Mouse (Mus musculus): Measurements from ENCODE around the gene Ddx23. TPM values are rescaled to one million over a fixed set of nuclear protein-coding genes. Genes with fewer than 3 reads are reported as not detected.
A peak's percentile ranks its signal among the peaks of the same experiment; 100 is the strongest.

Gene Ddx23
- total RNA-seq, 4 experiments from 2014 or later: 77.3 to 95.7 (median 87.1) TPM

DNA sequence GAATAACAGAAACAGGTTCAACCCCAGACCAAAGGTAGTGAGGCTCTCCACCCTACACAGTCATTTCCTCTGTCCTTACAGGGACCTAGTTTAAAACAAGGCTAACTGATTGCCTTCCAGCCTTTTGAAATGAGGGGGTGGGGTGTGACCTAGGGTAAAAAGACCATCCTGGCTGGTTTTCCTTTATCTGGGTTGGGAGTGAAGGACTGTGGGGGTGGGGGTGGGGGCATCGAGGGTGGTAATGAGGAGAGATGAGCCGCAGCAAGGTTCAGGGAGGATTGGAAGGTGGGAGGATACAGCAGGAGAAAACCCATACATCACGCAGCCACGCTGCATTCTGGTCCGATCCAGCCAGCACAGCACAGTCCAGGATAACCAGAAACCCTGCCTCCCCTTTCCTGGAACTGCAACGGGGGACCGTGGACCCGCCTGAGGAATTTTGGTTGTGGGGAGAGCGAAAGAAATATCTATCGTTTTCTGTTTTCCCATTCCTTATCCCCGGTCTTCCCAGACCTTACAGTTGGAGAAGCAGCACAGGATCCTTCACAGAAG lies 12.4 kb upstream of the Ddx23 start:
- DNase-seq (ENCODE audit: low spot score in 2 of 2): no peak

DNA sequence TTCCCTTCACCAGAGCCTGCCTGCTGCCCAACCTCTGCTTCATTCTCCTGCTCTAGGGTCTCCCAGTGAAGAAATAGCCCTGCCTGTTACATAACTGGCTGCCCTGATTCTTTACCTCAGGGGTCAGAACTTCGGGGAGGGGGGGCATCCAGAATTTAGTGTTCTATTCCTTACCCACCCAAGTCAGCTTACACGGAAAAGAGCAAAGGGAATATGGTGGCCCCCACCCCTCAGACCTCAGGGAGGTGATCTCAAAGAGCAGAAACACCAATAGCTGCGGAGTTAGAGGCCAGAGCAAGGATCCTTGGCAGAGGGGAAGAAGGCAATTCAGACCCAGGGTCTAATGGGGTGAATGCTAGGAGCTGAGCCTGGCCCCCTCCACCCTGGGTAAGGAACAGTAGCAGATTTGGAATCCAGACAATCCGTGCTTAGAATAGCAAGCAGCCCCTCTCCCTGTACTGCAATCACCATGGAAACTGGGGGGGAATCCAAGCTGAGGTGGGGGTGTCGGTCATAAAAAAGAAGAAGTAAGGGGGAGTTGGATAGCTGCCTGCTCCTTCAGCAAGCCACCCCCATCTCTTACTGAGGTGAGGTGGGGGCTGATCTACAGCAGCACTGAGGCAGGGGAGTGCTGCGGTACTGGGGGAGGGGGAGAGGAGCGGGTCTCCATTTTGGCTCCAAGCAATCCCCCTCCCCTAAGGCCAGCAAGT lies 11.7 kb upstream of the Ddx23 start:
- no peak for DNase-seq (ENCODE audit: low spot score in 2 of 2)

DNA sequence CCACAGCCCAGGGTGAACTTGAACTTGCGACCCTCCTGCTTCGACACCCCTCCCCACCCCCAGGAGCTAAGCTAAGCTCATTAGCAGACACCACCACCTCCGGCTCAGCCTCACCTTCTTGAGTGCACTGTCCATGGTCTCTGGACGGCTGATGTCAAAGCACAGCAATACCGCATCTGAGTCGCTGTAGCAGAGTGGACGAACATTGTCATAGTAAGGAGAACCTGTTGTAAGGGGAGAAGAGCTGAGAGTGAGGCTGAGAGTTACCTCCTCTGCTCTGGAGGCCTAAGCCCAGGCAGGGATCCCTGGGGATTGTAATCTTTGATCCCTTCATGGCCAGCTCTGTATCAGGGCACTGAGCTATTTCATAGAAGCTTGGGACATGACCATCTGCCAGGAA lies 11.0 kb upstream of the Ddx23 start:
- no peak for DNase-seq (ENCODE audit: low spot score in 2 of 2)

DNA sequence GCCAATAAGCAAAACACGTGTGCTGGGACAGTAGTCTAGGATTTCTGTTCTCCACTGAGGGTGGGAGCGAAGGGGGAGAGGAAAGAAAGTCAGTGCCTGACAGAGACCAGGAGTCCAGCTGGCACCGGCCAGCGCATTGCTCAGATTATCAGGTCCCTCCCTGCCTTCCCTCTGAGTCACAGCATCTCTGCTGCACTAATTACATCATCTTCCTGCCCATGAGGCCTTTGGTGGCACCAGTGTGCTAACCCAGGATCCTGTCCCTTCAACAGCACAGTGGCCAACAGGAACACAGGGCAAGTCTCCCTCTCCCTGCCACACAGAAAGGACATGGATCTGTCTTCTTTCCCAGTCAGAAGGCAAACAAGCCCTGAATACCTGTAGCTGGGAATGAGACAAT lies 9.9 kb upstream of the Ddx23 start:
- no peak for DNase-seq (ENCODE audit: low spot score in 2 of 2)

DNA sequence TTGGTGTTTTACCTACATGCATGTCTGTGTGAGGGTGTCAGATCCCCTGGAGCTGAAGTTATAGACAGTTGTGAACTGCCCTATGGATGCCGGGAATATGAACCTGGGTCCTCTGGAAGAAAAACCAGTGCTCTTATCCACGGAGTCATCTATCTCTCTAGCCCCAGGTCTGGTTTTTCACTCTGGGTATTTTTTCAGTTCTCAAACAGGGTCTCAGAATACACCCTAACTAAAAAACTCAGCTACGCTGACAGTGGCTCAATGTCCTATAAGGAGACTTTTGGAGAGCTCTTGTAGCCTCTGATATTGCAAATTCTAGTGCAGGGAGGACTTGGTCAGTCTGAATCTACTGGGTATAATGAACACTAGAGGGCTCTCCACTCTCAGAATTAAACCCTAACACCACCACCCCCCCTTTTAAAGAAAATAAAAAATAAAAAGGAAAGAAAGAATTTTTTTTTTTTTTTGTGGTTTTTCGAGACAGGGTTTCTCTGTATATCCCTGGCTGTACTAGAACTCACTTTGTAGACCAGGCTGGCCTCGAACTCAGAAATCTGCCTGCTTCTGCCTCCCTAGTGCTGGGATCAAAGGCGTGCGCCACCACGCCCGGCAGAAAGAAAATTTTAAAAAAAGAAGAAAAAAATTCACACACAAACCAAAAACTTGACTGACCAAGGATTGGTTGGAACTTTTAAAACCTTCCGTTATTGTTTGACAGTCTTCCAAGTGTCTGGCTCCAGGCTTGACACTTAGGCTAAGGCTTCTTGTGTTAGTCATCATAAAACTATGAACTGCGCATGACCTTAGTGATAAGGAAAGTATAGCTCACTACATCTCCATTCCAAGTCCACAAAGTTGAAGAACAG lies 1.6 kb upstream of the Ddx23 start:
- no peak for DNase-seq (ENCODE audit: low spot score in 2 of 2)

DNA sequence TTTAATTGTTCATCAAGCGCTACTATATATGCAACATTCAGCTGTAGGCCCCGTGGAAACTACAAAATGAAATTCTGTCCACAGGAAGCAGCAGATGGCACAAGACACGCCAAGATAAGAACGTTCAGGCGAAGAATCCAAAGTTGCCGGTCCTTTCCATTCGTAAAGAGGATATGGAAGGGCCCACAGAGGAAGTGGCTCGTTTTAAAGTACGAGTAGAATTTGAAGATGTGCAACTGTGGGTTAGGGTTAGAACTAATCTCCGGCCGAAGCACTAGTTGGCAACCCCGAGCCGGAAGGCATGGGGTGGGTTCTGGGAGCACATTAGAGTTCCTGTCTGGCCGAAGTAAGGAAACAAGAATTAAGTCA lies 512 bp downstream of the Ddx23 start:
- DNase-seq (ENCODE audit: low spot score in 2 of 2): no peak

DNA sequence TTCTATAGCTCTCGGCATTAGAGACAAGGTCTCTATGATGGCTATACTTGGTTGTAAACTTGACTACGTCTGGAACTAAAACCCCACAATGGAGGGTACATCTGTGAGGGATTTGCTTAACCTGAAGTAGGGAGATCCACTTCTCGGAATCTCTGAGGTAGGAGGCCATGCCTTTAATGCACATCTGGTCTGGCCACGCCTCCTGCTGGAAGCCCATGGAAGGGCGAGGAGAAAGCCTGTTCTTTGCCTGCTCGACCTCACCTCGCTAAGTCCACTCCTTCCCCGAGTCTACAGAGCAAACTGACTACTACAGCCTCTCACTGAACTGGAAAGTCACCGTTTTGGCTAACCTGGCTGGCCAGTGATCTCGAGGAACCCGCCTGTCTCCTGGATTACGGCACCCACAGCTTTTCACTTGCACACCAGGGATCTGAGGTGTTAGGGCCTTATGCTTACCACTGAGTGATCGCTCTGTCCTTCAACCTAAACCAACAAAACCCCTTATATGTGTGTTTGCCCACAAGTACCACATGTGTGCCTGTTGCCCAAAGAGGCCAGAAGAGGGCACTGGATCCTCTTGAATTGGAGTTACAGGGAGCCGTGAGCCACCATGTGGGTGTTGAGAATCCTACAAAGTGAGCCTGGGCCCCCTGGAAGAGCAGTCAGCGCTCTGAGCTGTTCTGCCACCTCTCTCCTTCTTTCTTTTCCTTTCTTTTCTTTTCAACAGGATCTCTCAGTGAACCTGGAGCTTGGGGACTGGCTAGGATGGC lies 5.5 kb downstream of the Ddx23 start:
- DNase-seq (ENCODE audit: low spot score in 2 of 2): no peak

DNA sequence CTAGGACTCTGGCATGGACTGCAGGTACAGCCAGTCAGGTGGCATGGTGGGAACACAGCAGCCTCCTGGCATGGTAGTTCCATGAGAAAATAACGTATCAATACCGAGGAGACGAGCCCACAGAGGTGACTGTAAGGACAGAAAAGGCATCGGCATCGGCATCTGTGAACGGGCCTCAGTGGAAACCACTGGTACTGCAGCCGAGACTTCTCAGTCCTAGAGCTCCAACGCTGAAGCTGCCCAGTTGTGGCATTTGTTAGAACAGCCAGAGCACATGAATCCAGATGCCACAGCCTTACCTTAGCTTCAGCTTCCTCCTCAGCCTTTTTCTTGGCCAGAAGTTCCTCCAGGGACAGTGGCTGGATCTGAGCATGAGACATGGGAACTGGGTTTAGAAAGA lies 10.5 kb downstream of the Ddx23 start:
- DNase-seq (ENCODE audit: low spot score in 2 of 2): no peak

DNA sequence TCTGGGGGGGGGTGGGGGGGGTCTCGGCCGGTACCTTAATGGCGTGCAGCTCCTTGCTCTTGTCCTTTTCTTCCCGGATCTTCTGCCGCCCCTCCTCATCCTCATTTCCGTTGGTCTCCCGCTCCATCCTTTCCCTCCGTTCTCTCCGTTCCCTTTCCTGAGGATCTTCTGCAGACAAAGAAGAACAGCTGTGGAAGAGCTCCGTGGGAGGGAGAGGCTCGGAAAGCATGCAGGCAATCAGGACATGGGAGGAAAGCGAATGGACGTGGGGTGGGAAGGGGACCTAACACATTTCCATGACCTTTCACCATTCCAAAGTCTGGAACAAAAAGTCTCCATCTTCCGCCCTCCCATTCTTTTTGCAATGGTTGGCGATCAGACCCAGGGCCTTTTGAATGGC lies 11.3 kb downstream of the Ddx23 start:
- DNase-seq (ENCODE audit: low spot score in 2 of 2): no peak

DNA sequence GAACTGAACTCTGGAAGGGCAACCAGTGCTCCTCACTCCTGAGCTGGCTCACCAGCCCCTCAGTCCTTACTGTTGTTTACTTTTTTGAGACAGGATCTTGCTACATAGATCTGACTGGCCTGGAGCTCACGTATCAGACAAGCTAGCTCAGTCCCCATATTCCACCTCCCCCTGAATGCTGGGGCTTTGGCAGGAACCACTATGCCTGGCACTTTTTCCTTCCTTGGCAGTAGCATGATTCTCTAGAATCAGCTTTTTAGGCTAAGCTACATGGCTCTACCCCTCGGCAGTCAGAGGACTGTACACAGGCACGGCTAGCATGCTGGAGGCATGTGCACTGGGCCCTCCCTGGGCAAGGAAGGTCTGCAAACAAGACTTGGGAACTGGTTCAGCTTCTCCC lies 14.6 kb downstream of the Ddx23 start:
- peak in 1 of 2 experiments; percentile 30 for DNase-seq (ENCODE audit: low spot score in 2 of 2)

DNA sequence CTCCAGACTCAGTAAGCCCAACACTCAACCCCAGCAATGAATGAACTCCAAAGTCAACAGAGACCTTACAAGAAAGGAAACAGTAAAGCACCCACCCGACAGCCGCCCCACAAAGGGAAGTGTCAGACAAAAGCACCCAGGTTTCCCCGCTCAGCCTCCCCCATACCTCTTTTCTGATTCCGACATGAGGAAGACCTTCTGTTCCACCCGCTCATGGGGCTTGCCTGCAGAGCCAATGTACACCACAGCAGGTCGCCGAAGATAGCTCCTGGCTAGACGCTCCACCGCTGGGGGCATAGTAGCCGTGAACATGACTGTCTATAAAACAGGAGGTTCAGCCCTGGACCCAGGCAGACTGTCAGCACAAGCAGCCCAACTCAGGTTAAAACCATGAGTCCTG lies 15.4 kb downstream of the Ddx23 start:
- peak in 1 of 2 experiments; percentile 27 for DNase-seq (ENCODE audit: low spot score in 2 of 2)

DNA sequence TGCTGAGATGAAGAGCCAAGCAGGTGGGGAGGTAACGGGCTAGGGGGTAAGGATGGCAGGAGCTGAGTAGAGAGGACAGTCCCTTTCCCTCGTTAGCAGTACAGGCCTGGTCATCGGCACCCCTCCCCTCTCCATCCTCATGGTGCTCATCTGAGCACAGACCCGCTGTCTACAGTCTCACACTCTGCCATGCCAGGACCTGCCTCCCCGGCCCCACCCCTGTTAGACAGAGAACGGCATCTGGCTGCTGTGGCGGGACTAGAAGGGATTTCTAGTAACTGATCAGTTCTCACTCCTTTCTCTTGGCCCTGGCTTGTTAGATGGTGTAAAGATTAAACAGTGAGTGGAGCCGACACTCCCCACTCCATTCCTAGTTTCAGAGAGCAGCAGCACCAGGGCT lies 16.0 kb downstream of the Ddx23 start:
- no peak for DNase-seq (ENCODE audit: low spot score in 2 of 2)

DNA sequence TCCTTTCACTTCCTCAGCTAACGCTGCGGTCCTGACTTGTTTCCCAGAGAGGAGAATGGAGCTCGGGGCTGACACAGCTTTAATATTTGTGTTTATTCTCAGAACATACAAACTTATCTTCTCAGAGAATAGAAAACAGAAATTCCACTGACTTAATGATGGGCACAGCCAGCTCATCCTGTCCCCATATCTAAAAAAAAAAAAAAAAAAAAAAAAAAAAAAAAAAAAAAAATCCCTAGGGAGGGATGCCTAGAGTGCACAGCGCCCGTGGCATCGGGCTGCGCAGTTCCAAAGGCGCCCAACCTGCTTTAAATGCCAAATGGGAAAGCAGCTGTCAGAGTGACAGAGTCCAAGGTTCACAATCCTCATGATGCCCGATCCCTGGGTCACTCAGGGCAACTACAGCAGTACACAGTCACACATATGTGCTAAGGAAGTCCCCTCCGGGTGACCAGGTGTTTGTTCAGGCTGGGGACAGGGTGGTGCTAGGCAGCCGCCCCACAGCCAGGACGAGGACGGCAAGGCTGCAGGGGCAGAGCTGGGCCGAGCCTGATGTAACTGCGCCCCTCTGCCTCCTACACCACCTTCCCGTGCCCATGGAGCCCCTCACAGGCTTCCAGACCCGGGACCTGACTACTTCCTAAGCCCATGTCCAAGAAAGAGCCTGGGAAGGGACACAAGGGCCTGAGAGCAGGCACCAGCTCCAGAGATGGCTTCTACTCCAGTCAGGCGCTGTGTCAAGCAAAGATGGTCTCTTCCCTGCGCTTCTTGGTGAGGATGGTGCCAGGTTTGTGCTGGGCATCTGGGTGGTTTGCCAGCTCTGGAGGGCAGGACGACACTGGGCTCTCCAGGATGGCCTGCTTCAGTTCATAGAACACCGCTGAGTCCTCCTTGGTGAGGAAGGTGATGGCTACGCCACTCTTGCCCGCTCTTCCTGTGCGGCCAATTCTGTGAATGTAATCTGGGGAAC lies 17.4 kb downstream of the Ddx23 start:
- no peak for DNase-seq (ENCODE audit: low spot score in 2 of 2)

DNA sequence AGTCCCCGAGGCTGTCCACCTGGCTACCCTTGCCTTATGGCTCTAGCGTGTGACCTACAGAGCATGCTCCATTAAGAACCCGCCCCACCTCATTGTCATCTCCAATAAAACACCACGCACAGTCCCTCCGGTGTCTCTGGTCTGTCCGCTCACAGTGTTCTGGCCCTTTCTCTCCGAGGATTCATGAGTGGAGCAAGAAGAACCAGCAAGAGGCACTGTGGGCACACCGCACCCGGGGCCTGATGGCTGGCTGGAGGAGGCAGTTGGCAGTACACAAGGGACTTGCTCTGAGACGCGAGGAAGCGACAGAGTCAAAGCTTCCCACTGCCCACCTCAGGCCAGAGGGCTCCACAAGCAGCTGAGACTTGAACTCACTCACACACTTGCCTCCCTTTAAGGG lies 18.3 kb downstream of the Ddx23 start:
- DNase-seq (ENCODE audit: low spot score in 2 of 2): no peak

DNA sequence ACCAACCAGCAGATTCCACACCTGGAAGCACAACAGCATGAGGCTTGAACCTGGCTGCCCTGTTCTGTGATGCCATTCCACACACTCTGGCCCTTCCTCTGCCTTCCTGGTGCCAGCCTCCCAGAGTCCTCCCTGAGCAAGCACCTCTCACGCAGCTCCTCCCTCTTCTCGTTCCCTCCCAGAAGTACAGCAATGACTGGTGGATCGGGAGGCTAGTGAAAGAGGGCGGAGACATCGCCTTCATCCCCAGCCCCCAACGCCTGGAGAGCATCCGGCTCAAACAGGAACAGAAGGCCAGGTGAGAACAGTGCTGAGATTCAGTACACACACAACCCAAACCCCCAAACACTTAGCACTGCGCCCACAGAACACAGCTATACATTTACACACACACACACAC lies 22.5 kb downstream of the Ddx23 start:
- DNase-seq (ENCODE audit: low spot score in 2 of 2): no peak

DNA sequence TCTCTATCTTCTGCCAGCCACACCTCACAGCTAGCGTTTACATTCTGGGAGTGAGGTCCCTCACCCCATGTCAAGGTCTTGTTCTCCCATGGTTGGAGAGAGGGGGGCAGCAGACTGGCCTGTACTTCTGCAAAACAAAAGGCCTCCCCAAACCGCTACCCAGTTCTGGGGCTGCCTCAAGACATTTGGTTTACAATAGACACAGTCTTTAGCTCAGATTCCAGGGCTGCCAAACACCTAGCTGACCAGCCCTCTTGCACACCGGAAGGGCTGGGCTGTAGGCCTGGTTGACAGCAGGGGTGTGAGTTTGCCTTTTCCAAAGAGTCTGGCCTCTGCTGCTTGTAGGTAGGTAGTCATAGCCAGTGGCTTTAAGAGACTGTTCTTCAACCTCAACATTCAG lies 25.5 kb downstream of the Ddx23 start:
- no peak for DNase-seq (ENCODE audit: low spot score in 2 of 2)

DNA sequence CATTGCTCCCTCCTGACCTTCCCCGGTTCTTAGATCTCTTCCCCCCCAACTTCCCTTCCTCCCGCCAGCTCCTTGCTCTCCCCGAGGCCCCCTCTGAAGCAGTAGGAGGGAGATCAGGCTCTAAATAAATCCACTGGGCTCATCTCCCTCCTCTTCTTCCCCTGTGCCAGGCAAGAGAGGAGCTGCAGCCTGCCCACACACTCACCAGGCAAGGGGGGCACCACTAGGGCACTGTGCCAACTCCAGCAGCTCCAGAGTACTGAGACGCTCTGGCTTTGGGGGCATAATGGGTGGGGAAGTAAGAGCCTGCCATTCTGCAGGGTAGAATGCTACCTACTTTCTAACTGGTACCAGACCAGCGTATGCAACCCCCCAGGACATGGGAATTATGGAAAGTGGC lies 26.2 kb downstream of the Ddx23 start:
- peak in 1 of 2 experiments; percentile 82 for DNase-seq (ENCODE audit: low spot score in 2 of 2)

DNA sequence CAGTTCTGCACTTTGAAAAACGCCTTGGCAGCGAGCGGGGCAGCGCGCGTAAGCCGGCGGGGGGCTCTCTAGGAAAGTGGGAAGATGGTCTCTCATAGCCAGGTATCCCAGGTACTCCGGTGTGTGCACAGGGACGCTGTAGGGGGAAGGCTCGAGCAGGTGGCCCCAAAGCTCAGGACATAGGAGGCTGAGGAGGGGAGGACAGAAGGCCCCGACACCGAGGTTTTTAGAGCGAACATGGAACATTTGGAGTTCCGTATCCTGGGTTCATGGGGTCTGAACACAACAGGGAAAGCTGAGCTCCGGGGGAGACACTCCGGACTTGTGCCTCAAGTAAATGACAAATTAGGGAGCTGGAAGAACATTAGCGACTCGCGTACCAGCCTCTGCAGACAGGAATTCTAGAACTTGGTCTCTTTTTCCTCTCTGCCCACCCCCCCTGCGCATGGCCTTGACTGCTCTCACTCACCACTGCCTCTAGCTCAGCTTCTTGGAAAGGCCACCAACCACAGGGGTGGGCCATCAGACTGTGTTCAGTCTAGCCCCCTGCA lies 27.3 kb downstream of the Ddx23 start:
- DNase-seq (ENCODE audit: low spot score in 2 of 2): peak in 1 of 2 experiments; percentile 21

DNA sequence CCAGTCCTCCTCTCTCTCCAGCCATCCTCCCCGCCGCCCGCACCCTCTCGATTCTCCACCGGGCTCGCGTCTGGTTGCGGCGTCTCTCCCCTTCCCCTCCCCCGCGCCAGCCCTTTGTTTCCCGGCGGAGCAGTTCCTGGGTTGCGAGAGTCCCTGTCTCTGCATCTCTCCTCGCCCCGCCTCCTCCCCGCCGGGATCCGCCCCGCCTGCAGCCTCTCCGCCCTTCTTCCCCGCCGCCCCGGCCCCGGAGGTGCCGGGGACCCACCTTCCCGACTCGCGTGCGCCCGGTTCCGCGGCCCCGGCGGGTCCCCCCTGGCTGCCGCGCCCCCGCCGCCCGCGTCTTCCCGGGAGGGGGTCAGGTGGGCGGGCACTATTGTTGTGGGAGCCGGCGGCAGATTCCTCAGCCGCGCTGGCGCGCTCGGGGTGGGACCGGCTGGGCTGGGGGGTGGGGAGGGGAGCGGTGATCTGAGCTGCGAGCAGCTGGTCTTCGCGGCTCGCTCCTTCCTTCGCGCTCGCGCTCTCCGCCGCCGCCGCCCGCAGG lies 28.1 kb downstream of the Ddx23 start:
- peak; percentile 66 to 79 for DNase-seq (ENCODE audit: low spot score in 2 of 2)

DNA sequence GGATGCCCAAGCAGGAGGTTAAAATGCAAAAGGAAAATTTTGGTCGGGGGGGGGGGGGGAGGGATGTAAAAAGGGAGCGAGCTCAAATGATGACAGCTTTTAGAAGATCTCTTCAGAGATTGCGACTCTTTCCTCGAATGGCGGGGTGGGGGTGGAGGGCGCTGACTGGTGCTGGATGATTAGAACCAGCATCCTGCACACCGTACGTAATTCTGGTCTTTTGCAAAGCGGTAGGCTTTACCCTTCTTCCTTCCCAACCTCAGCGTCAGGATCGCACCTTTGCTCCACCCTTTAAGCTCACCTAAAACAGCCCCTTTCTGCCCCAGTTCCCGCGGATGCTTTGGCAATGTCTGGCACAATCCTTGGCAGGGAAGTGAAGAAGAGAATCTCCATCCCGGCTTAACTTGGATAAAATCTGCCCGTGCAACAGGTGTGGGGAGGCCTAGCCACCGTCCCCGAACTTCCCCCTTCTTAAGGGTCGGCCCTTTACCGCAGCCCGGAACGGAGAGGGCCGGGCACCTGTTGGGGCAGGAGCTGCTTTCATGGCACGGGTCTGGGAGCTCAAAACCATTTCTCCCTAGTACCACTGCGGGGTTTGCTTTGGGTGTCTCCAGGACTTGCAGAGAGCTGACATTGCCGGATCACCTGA lies 28.7 kb downstream of the Ddx23 start:
- DNase-seq (ENCODE audit: low spot score in 2 of 2): no peak

Measured in left cerebral cortex, adult 8-10 months (tissue).